Mouse (Mus musculus): ENCODE data around the gene Dnajc9. TPM values are rescaled to one million over a fixed set of nuclear protein-coding genes. Genes with fewer than 3 reads are reported as not detected.

The Dnajc9 gene
- polyA plus RNA-seq (2015; fragmentation: Nextera tagmentation; extraction: Ambion mirVana): 41.7 and 42.7 TPM in 2 replicates

GRCm38 (mm10) chr14:20388441-20389129 lies at the start of gene Dnajc9:
Gene Dnajc9, minus strand, starts transcription at chr14:20388910.
- no peaks in the 10 kb centered on the region for H3K27me3 ChIP-seq (ENCODE audit: control insufficient read depth, insufficient read depth, low read length)
- no peak for TF ChIP-seq EP300 (optimal IDR thresholded peaks at IDR 0.05)
- TF ChIP-seq CTCF (IDR thresholded peaks at IDR 0.05; ENCODE audit: low read depth): peak; percentile 15; the same call in 1 of the 2 replicates
- DNase-seq (ENCODE audit: low spot score) (peak; percentile 95), ATAC-seq (ENCODE audit: low FRiP score, low TSS enrichment) (peak; percentile 75)
- H3K36me3 ChIP-seq (ENCODE audit: control insufficient read depth, insufficient read depth, low read length): 0 out of 2 replicates have a peak, but pooled peaks cover 5% of the 10 kb centered on the region
- peak within 1 kb of the TSS; percentile 85 for H3K4me2 ChIP-seq (replicated peaks; ENCODE audit: low read depth)
- H3K9me3 ChIP-seq (ENCODE audit: control insufficient read depth, low read length): no peaks in the 10 kb centered on the region
- H3K4me1 ChIP-seq (replicated peaks; ENCODE audit: control insufficient read depth, insufficient read depth): 0 out of 2 replicates have a peak, but pooled peaks cover 4% of the 10 kb centered on the region
- H3K27ac ChIP-seq (replicated peaks): peak within 1 kb of the TSS; percentile 77
- peak within 1 kb of the TSS; percentile 72 for H3K9ac ChIP-seq (ENCODE audit: low read length)
- peak within 1 kb of the TSS; percentile 73 for H3K4me3 ChIP-seq (ENCODE audit: low read depth, low read length)
- WGBS: under 1% methylated on average over 59 of the region's 59 CpGs

DNA sequence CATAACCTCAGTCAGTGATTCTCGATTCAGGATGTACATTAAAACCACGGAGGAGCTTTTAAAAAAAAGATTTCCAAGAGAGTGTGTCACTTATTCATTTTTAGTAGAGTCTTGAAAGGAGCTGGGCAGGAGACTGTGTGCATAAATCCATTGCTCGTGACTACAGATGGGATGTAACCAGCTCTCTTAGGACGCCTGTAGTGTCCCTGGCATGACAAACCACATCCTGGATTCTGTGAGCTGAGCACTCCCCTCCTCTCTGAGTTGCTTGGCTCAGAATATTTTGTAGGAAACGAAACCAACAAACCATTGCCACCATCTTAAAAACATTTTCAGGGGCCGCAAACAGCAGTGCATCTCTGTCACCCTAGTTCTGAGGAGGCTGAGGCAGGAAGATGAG lies 48.3 kb upstream of the Dnajc9 start:
- no peak overlapping the region for H3K4me3 ChIP-seq (ENCODE audit: low read depth, low read length)
- H3K9ac ChIP-seq (ENCODE audit: low read length): no peak overlapping the region
- no peaks in the 10 kb centered on the region for H3K36me3 ChIP-seq (ENCODE audit: control insufficient read depth, insufficient read depth, low read length)
- WGBS: 61% methylated on average over 6 of the region's 6 CpGs
- TF ChIP-seq EP300 (optimal IDR thresholded peaks at IDR 0.05) (no peak), CTCF (IDR thresholded peaks at IDR 0.05; ENCODE audit: low read depth) (no peak)
- H3K4me1 ChIP-seq (replicated peaks; ENCODE audit: control insufficient read depth, insufficient read depth): no peaks in the 10 kb centered on the region
- ATAC-seq (ENCODE audit: low FRiP score, low TSS enrichment) (no peak), DNase-seq (ENCODE audit: low spot score) (no peak)
- no peaks in the 10 kb centered on the region for H3K27me3 ChIP-seq (ENCODE audit: control insufficient read depth, insufficient read depth, low read length)
- no peaks in the 10 kb centered on the region for H3K9me3 ChIP-seq (ENCODE audit: control insufficient read depth, low read length)
- no peak overlapping the region for H3K4me2 ChIP-seq (replicated peaks; ENCODE audit: low read depth)
- H3K27ac ChIP-seq (replicated peaks): no peak overlapping the region

DNA sequence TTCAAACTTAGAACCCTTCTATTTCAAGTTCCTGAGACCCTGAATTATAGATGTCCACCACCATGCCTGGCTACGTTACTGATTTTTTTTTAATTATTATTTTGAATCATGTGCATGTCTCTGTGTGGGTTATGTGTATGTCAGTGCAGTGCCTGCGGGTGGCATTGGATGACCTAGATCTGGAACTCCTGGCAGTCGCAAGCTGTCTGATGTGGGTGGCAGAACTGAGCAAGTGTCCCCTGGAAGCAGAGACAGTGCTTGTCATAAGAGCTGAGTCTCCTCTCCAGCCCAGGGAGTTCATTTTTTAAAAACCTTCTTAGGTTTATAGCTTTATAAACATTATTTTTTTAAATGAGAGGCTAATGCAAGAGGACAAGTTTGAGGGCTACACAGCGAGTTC lies 43.7 kb upstream of the Dnajc9 start:
- Histone ChIP-seq H3K9ac (ENCODE audit: low read length) (no peak overlapping the region), H3K4me2 (replicated peaks; ENCODE audit: low read depth) (no peak overlapping the region), H3K27me3 (ENCODE audit: control insufficient read depth, insufficient read depth, low read length) (no peaks in the 10 kb centered on the region), H3K27ac (replicated peaks) (no peak overlapping the region), H3K9me3 (ENCODE audit: control insufficient read depth, low read length) (no peaks in the 10 kb centered on the region), H3K4me1 (replicated peaks; ENCODE audit: control insufficient read depth, insufficient read depth) (no peaks in the 10 kb centered on the region), H3K4me3 (ENCODE audit: low read depth, low read length) (no peak overlapping the region), H3K36me3 (ENCODE audit: control insufficient read depth, insufficient read depth, low read length) (no peaks in the 10 kb centered on the region)
- DNase-seq (ENCODE audit: low spot score) (no peak), ATAC-seq (ENCODE audit: low FRiP score, low TSS enrichment) (no peak)
- 79% methylated on average over 4 of the region's 4 CpGs for WGBS
- no peak for TF ChIP-seq EP300 (optimal IDR thresholded peaks at IDR 0.05)
- TF ChIP-seq CTCF (IDR thresholded peaks at IDR 0.05; ENCODE audit: low read depth): no peak

- no peaks in the 10 kb centered on the region for H3K4me1 ChIP-seq (replicated peaks; ENCODE audit: control insufficient read depth, insufficient read depth)
- no peak overlapping the region for H3K27ac ChIP-seq (replicated peaks)
- H3K36me3 ChIP-seq (ENCODE audit: control insufficient read depth, insufficient read depth, low read length): no peaks in the 10 kb centered on the region
- no peak overlapping the region for H3K4me3 ChIP-seq (ENCODE audit: low read depth, low read length)
- H3K9ac ChIP-seq (ENCODE audit: low read length): no peak overlapping the region
- no peak for TF ChIP-seq EP300 (optimal IDR thresholded peaks at IDR 0.05)
- no peak for TF ChIP-seq CTCF (IDR thresholded peaks at IDR 0.05; ENCODE audit: low read depth)
- no peaks in the 10 kb centered on the region for H3K9me3 ChIP-seq (ENCODE audit: control insufficient read depth, low read length)
- WGBS: 43% methylated on average over 6 of the region's 6 CpGs
- no peak overlapping the region for H3K4me2 ChIP-seq (replicated peaks; ENCODE audit: low read depth)
- no peaks in the 10 kb centered on the region for H3K27me3 ChIP-seq (ENCODE audit: control insufficient read depth, insufficient read depth, low read length)
- ATAC-seq (ENCODE audit: low FRiP score, low TSS enrichment): no peak
- no peak for DNase-seq (ENCODE audit: low spot score)
These were observed 43.0 kb upstream of the Dnajc9 start for GRCm38 (mm10) chr14:20431726-20432125.

DNA sequence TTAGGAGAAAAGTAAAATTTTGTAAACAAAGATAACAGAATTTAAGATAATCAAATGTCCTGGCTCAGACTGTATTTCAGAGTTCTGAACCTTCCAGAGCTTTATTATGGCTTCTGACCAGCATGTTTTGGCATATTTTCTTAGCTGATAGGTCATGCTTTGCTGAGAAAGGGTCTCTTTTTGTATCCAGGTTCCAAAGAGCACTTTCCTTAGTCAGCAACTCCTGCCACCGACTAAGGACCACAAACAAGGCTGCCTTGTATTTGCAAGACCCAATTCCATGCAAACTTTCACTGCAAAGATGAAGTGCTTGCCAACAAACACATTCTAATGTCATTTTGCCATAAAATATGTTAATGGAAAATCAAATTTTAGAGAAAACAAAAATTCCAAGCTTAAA lies 41.1 kb upstream of the Dnajc9 start:
- H3K9ac ChIP-seq (ENCODE audit: low read length): no peak overlapping the region
- ATAC-seq (ENCODE audit: low FRiP score, low TSS enrichment) (no peak), DNase-seq (ENCODE audit: low spot score) (no peak)
- no peaks in the 10 kb centered on the region for H3K4me1 ChIP-seq (replicated peaks; ENCODE audit: control insufficient read depth, insufficient read depth)
- no peak overlapping the region for H3K4me3 ChIP-seq (ENCODE audit: low read depth, low read length)
- no peaks in the 10 kb centered on the region for H3K27me3 ChIP-seq (ENCODE audit: control insufficient read depth, insufficient read depth, low read length)
- H3K9me3 ChIP-seq (ENCODE audit: control insufficient read depth, low read length): no peaks in the 10 kb centered on the region
- H3K4me2 ChIP-seq (replicated peaks; ENCODE audit: low read depth): no peak overlapping the region
- 44% methylated on average over 1 of the region's 1 CpGs for WGBS
- no peaks in the 10 kb centered on the region for H3K36me3 ChIP-seq (ENCODE audit: control insufficient read depth, insufficient read depth, low read length)
- H3K27ac ChIP-seq (replicated peaks): no peak overlapping the region
- TF ChIP-seq EP300 (optimal IDR thresholded peaks at IDR 0.05): no peak
- TF ChIP-seq CTCF (IDR thresholded peaks at IDR 0.05; ENCODE audit: low read depth): no peak

- no peak for ATAC-seq (ENCODE audit: low FRiP score, low TSS enrichment)
- no peak overlapping the region for H3K9ac ChIP-seq (ENCODE audit: low read length)
- no peaks in the 10 kb centered on the region for H3K9me3 ChIP-seq (ENCODE audit: control insufficient read depth, low read length)
- H3K27me3 ChIP-seq (ENCODE audit: control insufficient read depth, insufficient read depth, low read length): no peaks in the 10 kb centered on the region
- no peak for DNase-seq (ENCODE audit: low spot score)
- H3K4me3 ChIP-seq (ENCODE audit: low read depth, low read length): no peak overlapping the region
- H3K4me2 ChIP-seq (replicated peaks; ENCODE audit: low read depth): no peak overlapping the region
- no peaks in the 10 kb centered on the region for H3K4me1 ChIP-seq (replicated peaks; ENCODE audit: control insufficient read depth, insufficient read depth)
- H3K27ac ChIP-seq (replicated peaks): no peak overlapping the region
- no peak for TF ChIP-seq EP300 (optimal IDR thresholded peaks at IDR 0.05)
- peak; percentile 34 for TF ChIP-seq CTCF (IDR thresholded peaks at IDR 0.05; ENCODE audit: low read depth)
- H3K36me3 ChIP-seq (ENCODE audit: control insufficient read depth, insufficient read depth, low read length): no peaks in the 10 kb centered on the region
- 48% methylated on average over 1 of the region's 1 CpGs for WGBS
These were observed 39.9 kb upstream of the Dnajc9 start for GRCm38 (mm10) chr14:20428593-20428992.

All from stomach, postnatal 0 days (tissue).